Mouse (Mus musculus) forelimb bud, embryonic 11.5 days (tissue): ENCODE data around the gene Rps8.

Experiments
- DNase-seq: peaks from one replicate; pipeline ENCODE4 v3.0.0-alpha.2; 2012; ENCODE audit warnings: low read depth, low spot score

Rps8 gene

GRCm38 (mm10) chr4:117148047-117148713, 7.9 kb downstream of the Rps8 start:
- DNase-seq, result no peak

GRCm38 (mm10) chr4:117146176-117146575, 9.9 kb downstream of the Rps8 start:
- DNase-seq, result peak; percentile 89

DNA sequence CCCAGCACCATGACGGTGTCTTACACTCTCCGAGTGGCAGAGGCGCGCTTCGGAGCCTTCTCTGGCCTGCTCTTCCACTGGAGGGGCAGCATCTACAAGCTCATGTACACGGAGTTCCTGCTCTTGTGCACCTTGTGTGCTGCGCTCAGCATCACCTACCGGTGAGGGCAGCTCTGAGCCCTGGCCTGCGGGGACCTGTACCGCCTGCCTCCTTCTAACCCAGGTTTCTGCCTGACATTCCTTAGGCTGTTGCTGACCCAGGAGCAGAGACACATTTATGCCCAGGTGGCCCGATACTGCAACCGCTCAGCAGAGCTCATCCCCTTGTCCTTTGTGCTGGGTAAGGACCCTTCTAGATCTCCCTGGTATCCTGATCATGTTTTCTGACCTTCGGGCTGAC, 10.8 kb downstream of the Rps8 start:
- no peak for DNase-seq

DNA sequence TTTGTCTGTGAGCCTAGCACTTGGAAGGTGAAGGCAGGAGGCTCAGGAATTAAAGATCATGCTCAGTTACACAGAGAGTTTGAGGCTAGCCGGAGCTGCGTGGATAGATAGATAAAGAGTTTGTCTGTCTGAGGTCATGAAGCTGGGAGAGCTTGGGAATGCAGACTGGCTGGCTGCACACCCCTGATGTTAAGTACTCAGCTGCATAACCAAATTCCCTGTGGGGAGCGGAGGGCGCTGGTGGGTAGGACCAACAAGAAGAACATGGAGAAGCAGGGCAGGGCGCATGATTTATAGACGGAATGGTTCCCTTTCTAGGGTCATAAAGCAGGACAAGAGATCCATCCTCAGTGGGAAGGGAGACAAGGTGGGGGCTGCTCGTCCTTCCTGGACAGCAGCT, 13.0 kb downstream of the Rps8 start:
- no peak for DNase-seq

- no peak for DNase-seq
These were observed 15.4 kb downstream of the Rps8 start for GRCm38 (mm10) chr4:117140613-117141012.

GRCm38 (mm10) chr4:117139217-117139612, 16.8 kb downstream of the Rps8 start:
- DNase-seq, result no peak

GRCm38 (mm10) chr4:117138295-117139216, 17.5 kb downstream of the Rps8 start:
- no peak for DNase-seq

DNA sequence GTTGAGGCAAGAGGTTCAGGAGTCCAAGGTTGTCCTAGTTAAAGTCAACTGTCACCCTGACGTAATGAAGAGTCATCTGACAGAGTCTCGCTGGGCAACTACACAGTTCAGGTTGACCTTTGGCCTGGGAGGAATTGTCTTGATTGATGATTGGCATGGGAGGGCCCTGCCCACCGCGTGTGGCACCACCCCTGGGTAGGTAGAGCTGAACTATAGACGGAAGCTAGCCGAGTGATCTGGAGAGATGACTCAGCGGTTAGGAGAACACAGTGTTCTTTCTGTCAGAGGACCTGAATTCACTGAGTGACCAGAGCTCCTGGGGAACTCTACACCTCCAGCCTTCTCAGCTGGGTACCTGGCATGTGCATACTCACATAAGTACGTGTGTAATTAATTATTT, 20.0 kb downstream of the Rps8 start:
- no peak for DNase-seq

DNA sequence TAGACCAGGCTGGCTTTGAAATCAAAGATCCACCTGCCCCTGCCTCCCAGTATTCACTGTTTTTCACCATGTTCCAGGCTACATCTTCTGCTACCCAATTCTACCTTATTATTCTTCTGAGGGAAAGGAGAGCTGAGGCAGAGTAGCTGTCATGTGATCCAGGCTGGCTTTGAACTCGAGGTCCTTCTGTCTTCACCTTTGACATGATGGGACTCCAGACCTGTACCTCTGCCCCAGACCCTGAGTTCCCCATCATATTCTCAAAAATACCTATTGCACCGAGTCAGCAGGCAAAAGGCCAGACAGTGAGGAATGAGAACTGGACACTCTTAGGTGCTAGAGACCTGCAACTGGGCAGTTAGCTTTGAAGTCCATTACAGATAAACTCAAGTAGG, 21.4 kb downstream of the Rps8 start:
- DNase-seq, result no peak

DNA sequence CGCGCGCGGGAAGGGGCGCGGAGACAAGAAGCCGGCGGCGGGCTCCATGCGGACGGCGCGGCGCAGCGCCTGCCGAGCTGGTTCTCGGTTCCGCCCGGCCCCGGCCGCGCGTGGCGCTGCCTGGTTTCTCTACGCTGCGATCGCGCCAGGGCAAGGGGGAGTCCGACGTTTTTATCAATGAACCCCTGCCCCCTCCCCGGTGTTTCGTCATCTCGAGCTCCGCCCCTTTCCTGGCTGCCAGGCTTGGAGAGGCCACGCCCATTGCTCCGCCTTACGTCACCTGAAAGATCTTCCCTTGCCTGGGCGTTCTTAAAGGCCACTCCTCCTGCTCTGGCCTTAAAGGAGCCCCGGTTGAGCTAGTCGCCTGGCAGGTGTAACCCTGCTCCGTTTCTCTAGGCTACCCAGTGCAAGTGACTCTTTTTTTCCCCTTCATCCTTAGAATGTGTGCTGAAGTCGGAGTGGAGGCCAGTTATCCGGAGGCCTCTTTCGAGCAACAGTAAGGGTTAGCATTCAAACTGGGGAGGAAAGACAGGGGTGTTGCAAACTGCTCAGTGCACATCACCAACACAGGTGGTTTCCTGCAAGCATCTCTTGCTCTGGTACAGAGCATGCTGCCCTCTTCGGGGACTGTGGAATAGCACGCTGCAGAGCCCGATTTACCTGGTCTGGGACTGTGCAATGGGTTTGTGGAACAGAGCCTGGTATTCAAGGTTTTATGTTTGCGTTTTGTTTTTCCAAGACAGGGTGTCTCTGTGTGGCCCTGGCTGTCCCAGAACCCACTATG, 22.0 kb downstream of the Rps8 start, which contains the start of gene Plk3:
TSS of gene Plk3 (minus strand) at position 147 of the 784 bp plus-strand sequence.
- peak; percentile 96 for DNase-seq

DNA sequence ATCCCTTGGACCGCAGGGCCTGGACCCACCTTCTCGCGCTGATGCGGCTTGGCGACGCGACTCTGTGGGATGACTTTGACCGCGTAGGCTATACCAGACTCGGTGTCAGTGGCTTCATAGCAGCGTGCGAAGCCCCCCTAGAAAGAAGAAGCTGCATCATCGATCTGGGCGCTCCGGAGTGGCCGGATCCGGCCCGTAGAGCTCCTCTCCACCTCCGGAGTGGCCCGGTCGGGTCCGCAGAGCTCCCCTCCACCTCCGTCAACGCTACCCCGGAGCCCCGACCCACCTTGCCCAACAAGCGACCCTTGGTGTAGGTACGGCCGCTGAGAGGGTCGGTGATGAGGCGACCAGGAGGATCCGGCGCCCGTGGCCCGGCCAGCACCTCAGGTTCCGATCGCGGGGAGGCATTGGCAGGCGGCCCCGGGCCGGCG, 22.7 kb downstream of the Rps8 start:
- DNase-seq, result no peak

GRCm38 (mm10) chr4:117132794-117133143, 23.3 kb downstream of the Rps8 start:
- no peak for DNase-seq

- DNase-seq, result no peak
These were observed 23.9 kb downstream of the Rps8 start for GRCm38 (mm10) chr4:117131890-117132793.

GRCm38 (mm10) chr4:117131198-117131597, 24.8 kb downstream of the Rps8 start:
- DNase-seq, result no peak

GRCm38 (mm10) chr4:117130790-117131189, 25.3 kb downstream of the Rps8 start:
- DNase-seq, result no peak

- no peak for DNase-seq
These were observed 27.9 kb downstream of the Rps8 start for GRCm38 (mm10) chr4:117127991-117128686.

GRCm38 (mm10) chr4:117126675-117127290, 29.3 kb downstream of the Rps8 start, which contains the start of gene Tctex1d4:
TSS of gene Tctex1d4 (plus strand) at chr4:117126794.
- no peak for DNase-seq

DNA sequence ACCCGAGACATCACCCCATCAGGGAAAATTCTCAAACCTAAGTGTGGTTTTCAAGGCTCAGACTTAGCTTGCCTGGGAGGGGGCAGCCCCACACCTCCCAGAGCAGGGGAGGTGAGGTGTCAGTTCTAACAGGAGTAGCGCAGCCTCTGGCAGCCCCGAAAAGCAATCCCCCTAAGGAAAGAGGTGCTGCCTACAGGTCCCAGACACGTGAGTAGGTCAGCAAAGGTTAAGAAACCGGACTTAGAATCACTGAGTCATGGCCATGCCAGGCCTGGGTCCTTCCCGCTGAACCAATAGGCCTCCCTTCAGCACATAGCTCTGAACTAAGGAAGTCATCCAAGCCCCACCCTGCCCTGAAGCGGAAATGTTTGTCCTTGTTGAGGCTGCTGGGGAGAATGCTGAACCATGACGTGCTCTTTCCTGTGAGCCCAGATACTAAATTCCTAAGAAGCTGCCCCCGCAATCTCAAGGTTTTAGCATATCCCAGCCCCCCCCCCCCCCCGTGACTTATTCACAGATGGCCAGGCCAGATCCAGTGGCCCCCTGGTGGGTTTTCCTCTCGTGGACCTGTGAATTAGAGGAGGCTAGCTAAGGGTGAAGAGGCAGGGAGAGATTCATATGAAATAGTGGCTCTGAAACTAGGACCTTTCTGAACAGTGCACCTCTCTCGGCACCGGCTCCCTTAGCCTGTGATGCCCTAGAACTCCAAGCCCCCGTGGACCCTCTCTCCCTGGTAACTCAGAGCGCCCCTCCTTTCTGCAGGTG, 30.0 kb downstream of the Rps8 start:
- DNase-seq, result no peak

GRCm38 (mm10) chr4:117125348-117125909, 30.6 kb downstream of the Rps8 start, which contains the start of gene Btbd19:
TSS of gene Btbd19 (minus strand) at chr4:117125725.
- DNase-seq, result no peak
